Mouse (Mus musculus) heart, embryonic 16.5 days (tissue): ENCODE results near the gene Ppfia3. TPM values are rescaled to one million over a fixed set of nuclear protein-coding genes. Genes with fewer than 3 reads are reported as not detected.

Source experiments
- ATAC-seq: fragments of 200-750 bp; cut with Nextera tagmentation; replicated peaks from 2 replicates; pipeline ENCODE4 v1.8.0; 2017; ENCODE audit warnings: moderate number of reproducible peaks; ENCODE audit not compliant: insufficient read depth, low FRiP score; ENCODE audit errors: extremely low read depth
- H3K27ac ChIP-seq: fragments of 300-500 bp; sonication (generic); 2 replicates; pipeline ENCODE4 v1.5.1; 2014; ENCODE audit warnings: mild to moderate bottlenecking, low read length, control low read depth, moderate library complexity
- H3K27me3 ChIP-seq: fragments of 300-500 bp; sonication (generic); 2 replicates; pipeline ENCODE4 v1.6.1; 2014; ENCODE audit warnings: low read length, mixed read lengths; ENCODE audit not compliant: control insufficient read depth, insufficient read depth
- H3K36me3 ChIP-seq: fragments of 300-500 bp; sonication (generic); 2 replicates; pipeline ENCODE4 v1.6.1; 2014; ENCODE audit not compliant: control insufficient read depth, insufficient read depth
- H3K4me1 ChIP-seq: fragments of 300-500 bp; sonication (generic); 2 replicates; pipeline ENCODE4 v1.6.1; 2014; ENCODE audit warnings: low read length, mixed read lengths; ENCODE audit not compliant: control insufficient read depth, insufficient read depth
- H3K4me2 ChIP-seq: fragments of 300-500 bp; sonication (generic); 2 replicates; pipeline ENCODE4 v1.6.1; 2014; ENCODE audit warnings: low read depth, mild to moderate bottlenecking, control low read depth, low read length
- H3K4me3 ChIP-seq: fragments of 300-500 bp; sonication (generic); 2 replicates; pipeline ENCODE4 v1.5.1; 2014; ENCODE audit warnings: mild to moderate bottlenecking, control low read depth, low read length
- H3K9ac ChIP-seq: fragments of 300-500 bp; sonication (generic); 2 replicates; pipeline ENCODE4 v1.6.1; 2014; ENCODE audit warnings: low read length, control low read depth
- H3K9me3 ChIP-seq: fragments of 300-500 bp; sonication (generic); replicated peaks from 2 replicates; pipeline ENCODE4 v1.6.1; 2016; ENCODE audit warnings: low read length; ENCODE audit not compliant: control insufficient read depth
- WGBS: fragments of 180-500 bp; shearing (Covaris S2); extraction: QIAGEN DNeasy Blood & Tissue Kit; methylation state at CpG from one replicate; pipeline ENCODE4 v1.1.7; 2014; 5-methylcytosine and 5-hydroxymethylcytosine counted together
- polyA plus RNA-seq: library from polyadenylated mRNA; unstranded; fragments of >200 nt; fragmentation: Nextera tagmentation; extraction: Ambion mirVana; gene quantifications from 2 replicates; pipeline ENCODE4 v1.2.1, GENCODE M21; 2015

Gene Ppfia3
- 1.5 TPM in 2 replicates for polyA plus RNA-seq

DNA sequence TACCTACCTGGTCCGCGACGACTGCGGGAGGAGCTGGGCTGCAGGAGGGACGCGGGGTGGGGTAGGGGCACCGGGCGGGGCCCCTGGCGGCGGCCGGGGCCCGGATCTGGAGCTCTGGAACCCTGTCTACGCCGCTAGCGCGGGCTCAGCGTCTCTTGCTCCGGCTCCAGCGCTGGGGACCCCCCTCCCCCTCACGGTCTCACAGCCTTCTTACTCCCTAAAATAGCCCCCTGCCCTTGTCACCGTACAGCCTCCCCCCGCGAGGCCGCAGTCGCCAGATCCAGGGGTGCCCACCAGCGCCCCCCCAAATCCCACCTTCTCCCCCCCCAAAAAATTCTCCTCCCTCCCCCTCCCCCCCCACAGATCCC, at the start of gene Ppfia3:
Gene Ppfia3, minus strand, starts transcription at position 368 of the 368 bp plus-strand sequence.
- H3K27ac ChIP-seq: peak within 1 kb of the TSS; percentile 46
- ATAC-seq: no peak
- WGBS: 0% methylated on average over 20 of the region's 26 CpGs

DNA sequence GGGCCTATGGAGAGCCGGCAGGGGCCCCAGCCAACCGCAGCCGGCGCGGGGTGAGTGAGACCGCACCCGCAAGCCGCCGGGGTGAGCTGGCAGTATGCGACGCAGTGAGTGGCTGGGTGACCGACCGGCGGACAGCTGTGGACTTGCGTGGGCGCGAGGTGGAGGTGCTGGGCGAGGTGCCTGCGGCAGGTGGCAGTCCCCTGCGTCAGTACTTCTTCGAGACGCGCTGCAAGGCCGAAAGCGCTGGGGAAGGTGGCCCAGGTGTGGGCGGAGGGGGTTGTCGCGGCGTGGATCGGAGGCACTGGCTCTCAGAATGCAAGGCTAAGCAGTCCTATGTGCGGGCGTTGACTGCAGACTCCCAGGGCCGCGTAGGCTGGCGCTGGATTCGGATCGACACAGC, 48.8 kb upstream of the Ppfia3 start:
- 14% methylated on average over 37 of the region's 37 CpGs for WGBS
- Histone ChIP-seq H3K4me1 (peaks cover 12% of the 10 kb centered on the region), H3K4me2 (peak overlapping the region; percentile 8; the same call in 1 of the 2 replicates), H3K9ac (no peak overlapping the region), H3K27me3 (peaks cover 85% of the 10 kb centered on the region), H3K36me3 (no peaks in the 10 kb centered on the region), H3K4me3 (peak overlapping the region; percentile 11), H3K27ac (no peak overlapping the region), H3K9me3 (no peaks in the 10 kb centered on the region)
- ATAC-seq: no peak

More for the DNA sequence above, at the start of gene Ppfia3:
- Histone ChIP-seq H3K9ac (peak within 1 kb of the TSS; percentile 67), H3K4me1 (peaks cover 23% of the 10 kb centered on the region), H3K27me3 (peaks cover 53% of the 10 kb centered on the region), H3K36me3 (no peaks in the 10 kb centered on the region), H3K4me3 (peak within 1 kb of the TSS; percentile 65), H3K9me3 (no peaks in the 10 kb centered on the region), H3K4me2 (peak within 1 kb of the TSS; percentile 98)

DNA sequence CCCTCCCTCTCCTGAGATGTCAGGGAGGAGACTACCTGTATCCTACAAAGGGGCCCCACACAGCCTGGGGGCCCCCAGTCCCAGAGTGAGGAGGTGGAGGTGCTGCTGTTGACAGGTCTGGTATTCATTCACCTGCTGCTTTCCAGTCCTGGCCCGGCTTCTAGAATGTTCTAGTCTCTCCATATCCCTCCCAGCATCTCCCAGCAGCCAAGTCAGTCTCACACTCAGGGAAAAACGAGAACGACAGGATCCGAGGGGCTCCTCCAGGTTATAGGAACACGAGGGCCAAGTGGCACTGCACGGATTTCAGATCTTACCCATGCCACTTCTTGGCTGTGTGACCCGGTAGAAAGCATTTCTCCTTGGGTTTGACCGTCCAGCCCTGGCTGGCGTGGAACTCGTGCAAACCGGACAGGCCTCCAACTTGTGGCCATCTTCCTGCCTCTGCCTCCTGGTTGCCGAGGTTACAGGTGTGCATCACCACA, 48.0 kb upstream of the Ppfia3 start:
- Histone ChIP-seq H3K9me3 (no peaks in the 10 kb centered on the region), H3K9ac (no peak overlapping the region), H3K4me3 (no peak overlapping the region; the same call in 1 of the 2 replicates), H3K27me3 (peaks cover 85% of the 10 kb centered on the region), H3K27ac (no peak overlapping the region), H3K4me1 (peaks cover 12% of the 10 kb centered on the region), H3K36me3 (no peaks in the 10 kb centered on the region), H3K4me2 (no peak overlapping the region; the same call in 1 of the 2 replicates)
- no peak for ATAC-seq
- WGBS: 44% methylated on average over 12 of the region's 12 CpGs

DNA sequence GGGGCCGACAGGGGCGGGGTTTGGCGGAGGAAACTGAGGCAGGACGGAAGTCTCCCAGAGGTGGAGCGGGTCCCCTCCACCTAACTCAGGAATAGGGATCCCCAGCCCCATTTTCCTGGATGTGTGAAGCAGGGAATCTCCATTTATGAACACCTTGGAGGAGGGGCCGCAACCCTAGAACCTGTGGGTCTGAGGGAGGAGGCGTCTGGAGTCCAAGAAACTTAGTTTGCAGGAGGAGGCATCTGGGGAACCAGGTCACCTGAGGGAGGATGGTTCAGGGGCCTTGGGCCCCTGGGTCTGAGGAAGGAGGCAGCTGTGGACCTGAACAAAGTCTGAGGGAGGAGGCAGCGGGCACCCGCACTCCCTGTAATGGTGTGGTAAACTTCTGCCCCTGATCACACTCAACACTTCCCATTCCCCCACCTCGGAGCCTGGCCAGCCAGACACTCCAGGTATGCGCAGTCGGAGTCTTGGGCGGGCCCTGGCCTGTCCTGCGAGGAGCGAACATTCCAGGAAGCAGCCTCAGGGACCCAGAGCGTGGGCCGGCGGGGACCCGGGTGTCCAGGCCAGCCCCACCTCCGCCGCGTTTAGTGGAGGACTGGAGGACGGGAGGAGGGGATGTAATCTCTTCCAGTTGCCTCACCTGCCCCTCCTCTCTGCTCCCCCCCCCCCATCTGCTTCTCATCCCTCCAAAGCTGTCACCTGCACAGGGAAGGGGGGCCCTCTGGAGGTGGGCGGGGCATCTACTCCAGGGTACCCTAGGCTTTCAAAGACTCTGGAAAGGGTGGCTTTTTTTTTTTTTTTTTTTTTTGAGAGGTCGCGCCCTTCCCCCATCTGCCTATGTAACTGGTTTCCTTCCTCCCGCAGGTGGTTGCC, 47.3 kb upstream of the Ppfia3 start:
- WGBS: under 1% methylated on average over 27 of the region's 27 CpGs
- Histone ChIP-seq H3K36me3 (no peaks in the 10 kb centered on the region), H3K27me3 (peaks cover 90% of the 10 kb centered on the region), H3K27ac (no peak overlapping the region), H3K4me1 (peaks cover 12% of the 10 kb centered on the region), H3K9me3 (no peaks in the 10 kb centered on the region), H3K4me3 (peak overlapping the region; percentile 59), H3K4me2 (peak overlapping the region; percentile 83), H3K9ac (peak overlapping the region; percentile 70)
- no peak; the same call in 1 of the 2 replicates for ATAC-seq

DNA sequence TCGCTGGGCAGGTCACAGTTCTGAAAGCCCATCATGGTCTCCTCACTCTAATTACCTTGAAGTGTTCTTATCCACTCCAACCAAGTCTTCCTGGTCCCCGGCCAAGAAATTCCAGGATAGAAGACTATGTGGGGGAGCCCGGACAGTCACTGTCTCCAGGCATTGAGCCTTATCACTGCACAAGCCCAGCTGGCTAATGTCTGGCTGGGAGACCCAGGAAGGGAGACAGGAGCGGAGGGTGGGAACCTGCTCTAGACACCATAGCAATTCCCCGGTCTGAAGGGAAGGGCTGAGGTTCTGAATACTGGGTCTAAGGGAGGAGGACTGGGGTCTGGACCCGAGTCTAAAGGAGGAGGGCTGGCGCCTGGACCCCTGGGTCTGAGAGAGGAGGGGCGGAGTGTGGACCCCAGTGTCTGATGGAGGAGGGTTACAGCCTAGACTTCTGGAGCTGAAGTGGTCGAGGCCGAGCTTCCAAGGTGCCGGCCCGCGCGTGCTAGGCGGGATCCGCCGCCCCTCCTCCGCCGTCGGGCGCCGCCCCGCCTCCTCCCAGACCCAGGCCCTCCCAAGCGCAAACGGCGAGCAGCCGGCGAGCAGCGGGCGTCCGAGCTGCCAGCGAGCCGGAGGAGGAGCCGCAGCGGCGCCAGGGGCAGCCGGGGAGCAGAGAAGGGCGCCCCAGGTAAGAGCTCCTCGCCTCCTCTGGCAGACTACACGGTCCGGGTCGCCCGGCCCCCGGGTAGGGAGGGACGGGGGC, 46.5 kb upstream of the Ppfia3 start, which contains the start of gene Ntf5:
Gene Ntf5, plus strand, starts transcription at position 583 of the 751 bp plus-strand sequence.
- H3K4me1 ChIP-seq: peaks cover 12% of the 10 kb centered on the region
- H3K27ac ChIP-seq: 0 out of 2 replicates have a peak within 1 kb of the TSS, but pooled peaks have one; percentile 11
- H3K27me3 ChIP-seq: peaks cover 90% of the 10 kb centered on the region
- WGBS: 2% methylated on average over 43 of the region's 45 CpGs
- H3K4me3 ChIP-seq: peak within 1 kb of the TSS; percentile 59
- H3K9ac ChIP-seq: peak within 1 kb of the TSS; percentile 70
- peak; percentile 45 for ATAC-seq
- H3K36me3 ChIP-seq: no peaks in the 10 kb centered on the region
- peak within 1 kb of the TSS; percentile 83 for H3K4me2 ChIP-seq
- no peaks in the 10 kb centered on the region for H3K9me3 ChIP-seq

DNA sequence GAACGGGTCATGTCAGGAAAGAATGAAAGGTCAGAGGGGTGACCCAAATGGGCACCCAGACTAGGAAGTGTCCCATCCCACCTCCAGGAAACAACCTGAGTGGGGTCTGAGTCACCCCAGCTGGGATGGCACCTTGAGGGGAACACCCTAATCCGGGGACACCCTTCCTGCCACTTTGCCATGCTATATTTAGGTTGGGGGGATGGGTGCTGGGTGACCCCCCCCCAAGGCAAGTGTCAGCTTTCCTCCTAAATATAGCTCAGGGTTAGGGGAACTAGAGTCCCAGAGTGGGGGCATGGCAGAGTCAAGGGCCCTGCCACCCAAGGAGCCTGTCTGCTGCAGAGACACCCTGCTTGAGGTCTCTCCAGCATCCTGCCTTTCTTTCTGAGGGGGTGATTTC, 45.6 kb upstream of the Ppfia3 start:
- WGBS: 54% methylated on average over 2 of the region's 2 CpGs
- Histone ChIP-seq H3K9ac (no peak overlapping the region), H3K27me3 (peaks cover 91% of the 10 kb centered on the region), H3K4me2 (no peak overlapping the region), H3K4me3 (no peak overlapping the region), H3K36me3 (no peaks in the 10 kb centered on the region), H3K9me3 (no peaks in the 10 kb centered on the region), H3K4me1 (peaks cover 12% of the 10 kb centered on the region), H3K27ac (no peak overlapping the region)
- no peak for ATAC-seq

DNA sequence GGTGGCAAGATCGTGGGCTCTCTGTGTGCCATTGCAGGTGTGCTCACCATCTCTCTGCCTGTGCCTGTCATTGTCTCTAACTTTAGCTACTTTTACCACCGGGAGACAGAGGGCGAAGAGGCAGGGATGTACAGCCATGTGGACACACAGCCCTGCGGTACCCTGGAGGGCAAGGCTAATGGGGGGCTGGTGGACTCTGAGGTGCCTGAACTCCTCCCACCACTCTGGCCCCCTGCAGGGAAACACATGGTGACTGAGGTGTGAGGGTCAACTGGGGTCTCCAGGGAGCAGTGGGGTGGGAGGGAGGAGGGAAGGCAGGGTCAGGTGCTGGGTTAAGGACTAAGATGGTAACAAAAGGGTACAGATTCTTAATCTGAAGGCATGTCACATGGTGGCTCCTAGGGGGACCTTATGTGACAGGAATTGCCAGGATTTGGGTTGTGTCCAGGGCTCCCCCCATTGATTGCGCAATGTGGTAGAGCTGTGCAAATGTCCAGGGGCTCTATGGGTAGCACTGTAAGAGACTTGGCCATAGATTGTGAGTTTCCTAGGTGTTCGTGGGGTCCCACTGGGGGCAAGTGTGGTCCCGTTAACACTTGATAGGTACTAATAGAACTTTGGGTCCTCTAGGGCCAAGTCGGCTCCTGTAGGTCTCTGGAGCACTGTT, 42.8 kb upstream of the Ppfia3 start:
- Histone ChIP-seq H3K36me3 (no peaks in the 10 kb centered on the region), H3K9me3 (no peaks in the 10 kb centered on the region), H3K27ac (no peak overlapping the region), H3K27me3 (peaks cover 84% of the 10 kb centered on the region), H3K4me2 (no peak overlapping the region), H3K4me3 (no peak overlapping the region), H3K9ac (no peak overlapping the region), H3K4me1 (peaks cover 21% of the 10 kb centered on the region)
- ATAC-seq: no peak
- WGBS: 89% methylated on average over 8 of the region's 8 CpGs

DNA sequence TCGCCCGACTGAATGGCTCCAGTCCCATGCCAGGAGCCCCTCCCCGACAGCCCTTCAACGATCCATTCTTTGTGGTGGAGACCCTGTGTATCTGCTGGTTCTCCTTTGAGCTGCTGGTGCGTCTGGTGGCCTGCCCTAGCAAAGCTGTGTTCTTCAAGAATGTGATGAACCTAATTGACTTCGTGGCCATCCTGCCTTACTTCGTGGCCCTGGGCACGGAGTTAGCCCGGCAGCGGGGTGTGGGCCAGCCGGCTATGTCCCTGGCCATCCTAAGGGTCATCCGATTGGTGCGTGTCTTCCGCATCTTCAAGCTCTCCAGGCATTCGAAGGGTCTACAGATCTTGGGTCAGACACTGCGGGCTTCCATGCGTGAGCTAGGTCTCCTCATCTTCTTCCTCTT, 42.1 kb upstream of the Ppfia3 start:
- peaks cover 78% of the 10 kb centered on the region for H3K27me3 ChIP-seq
- H3K4me3 ChIP-seq: no peak overlapping the region
- no peaks in the 10 kb centered on the region for H3K9me3 ChIP-seq
- H3K27ac ChIP-seq: no peak overlapping the region
- peaks cover 16% of the 10 kb centered on the region for H3K4me1 ChIP-seq
- no peak overlapping the region for H3K9ac ChIP-seq
- H3K36me3 ChIP-seq: no peaks in the 10 kb centered on the region
- no peak overlapping the region for H3K4me2 ChIP-seq
- WGBS: 88% methylated on average over 17 of the region's 17 CpGs
- no peak for ATAC-seq
